ENCODE assay signal across 17 mouse cellular contexts in the genomic region with DNA sequence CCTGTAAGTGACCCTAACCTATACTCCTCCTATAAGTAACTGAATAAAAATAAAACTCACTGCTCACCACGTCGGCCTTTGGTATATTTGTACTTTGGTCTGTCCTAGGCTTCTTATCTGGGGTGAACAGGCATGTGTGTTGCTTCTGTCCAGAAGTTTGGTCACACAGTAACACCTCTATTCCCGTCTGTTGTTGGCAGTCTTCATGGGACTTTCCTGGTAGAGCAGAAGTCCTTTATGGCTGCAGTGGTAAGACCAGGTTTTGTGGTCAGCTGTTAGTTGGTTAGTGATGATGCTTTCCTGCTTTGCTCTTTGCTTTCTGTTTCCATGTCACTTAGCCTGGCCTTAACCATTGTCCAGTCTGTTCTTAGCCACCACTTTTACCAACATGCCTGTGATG. TPM values are rescaled to one million over a fixed set of nuclear protein-coding genes. Genes with fewer than 3 reads are reported as not detected.
A peak's percentile ranks its signal among the peaks of the same experiment; 100 is the strongest.
DNase-seq lines count a peak whose midpoint lies in the region; ATAC-seq and TF ChIP-seq lines count a peak whose summit lies in the region.
"Had no signal": no experiment of that assay in that cellular context is flagged by ENCODE, and none has a peak within 500 bp of the region (broad histone marks: within the 10 kb centered on the region; RNA-seq: fewer than 3 reads in every experiment).

No protein-coding gene starts in this region.

- no peaks in the 10 kb centered on the region for H3K9me3 ChIP-seq in heart, postnatal 0 days (replicated peaks; ENCODE audit: control insufficient read depth, low read length)
- no peaks in the 10 kb centered on the region for H3K9me3 ChIP-seq in liver, embryonic 14.5 days (ENCODE audit: control insufficient read depth, low read length)
- H3K9me3 ChIP-seq: forebrain, embryonic 15.5 days; kidney, embryonic 15.5 days; midbrain, embryonic 13.5 days had no signal

- no peak for TF ChIP-seq POLR2A in small intestine, adult 2 months (IDR thresholded peaks at IDR 0.05; ENCODE audit: low read depth, low read length)

- intact Hi-C loops in heart, postnatal 36 days (cut with DNase I) = no loop called here

- no peaks in the 10 kb centered on the region for H3K36me3 ChIP-seq in heart, postnatal 0 days (replicated peaks; ENCODE audit: control insufficient read depth, insufficient read depth, low read length)
- H3K36me3 ChIP-seq in liver, embryonic 14.5 days (replicated peaks; ENCODE audit: control insufficient read depth, insufficient read depth, low read depth) = no peaks in the 10 kb centered on the region
- peaks cover 6% of the 10 kb centered on the region; the same call in 1 of the 2 replicates for H3K36me3 ChIP-seq in small intestine, adult 2 months (ENCODE audit: control insufficient read depth, insufficient read depth, low read length)

- H3K4me1 ChIP-seq in heart, postnatal 0 days (ENCODE audit: control insufficient read depth, insufficient read depth) = 0 out of 2 replicates have a peak, but pooled peaks cover 4% of the 10 kb centered on the region
- H3K4me1 ChIP-seq in liver, embryonic 14.5 days (replicated peaks; ENCODE audit: control insufficient read depth in 2 of 2, insufficient read depth in 2 of 2, low read length in 1 of 2) = peaks cover 7 to 16% of the 10 kb centered on the region in 2 experiments
- peaks cover 16% of the 10 kb centered on the region; the same call in 1 of the 2 replicates for H3K4me1 ChIP-seq in small intestine, adult 2 months (ENCODE audit: control insufficient read depth, insufficient read depth, insufficient read length, low read length)

- H3K27me3 ChIP-seq in heart, postnatal 0 days (ENCODE audit: control insufficient read depth, insufficient read depth, low read length) = no peaks in the 10 kb centered on the region
- no peaks in the 10 kb centered on the region for H3K27me3 ChIP-seq in liver, embryonic 14.5 days (ENCODE audit: control insufficient read depth, insufficient read depth, low read length)
- no peaks in the 10 kb centered on the region for H3K27me3 ChIP-seq in small intestine, adult 2 months (ENCODE audit: control insufficient read depth, insufficient read depth, low read length)
- H3K27me3 ChIP-seq: forebrain, embryonic 15.5 days; kidney, embryonic 15.5 days; midbrain, embryonic 13.5 days had no signal

- 33% methylated on average over 3 of the region's 3 CpGs for WGBS in heart, postnatal 0 days
- WGBS in liver, embryonic 14.5 days (ENCODE audit: insufficient replicate concordance) = 7% methylated on average over 3 of the region's 3 CpGs
- 17% methylated on average over 3 of the region's 3 CpGs for whole genome bisulfite sequencing in small intestine, adult 2 months

- no peak overlapping the region for H3K4me2 ChIP-seq in heart, postnatal 0 days (ENCODE audit: low read depth, low read length)
- peak overlapping the region; percentile 18; the same call in 1 of the 2 replicates for H3K4me2 ChIP-seq in liver, embryonic 14.5 days (ENCODE audit: low read depth)
- H3K4me2 ChIP-seq: forebrain, embryonic 15.5 days; kidney, embryonic 15.5 days; midbrain, embryonic 13.5 days had no signal

- no peak for DNase-seq in heart, postnatal 0 days (ENCODE audit: low spot score)
- no peak for DNase-seq in heart, postnatal 36 days
- DNase-seq in liver, embryonic 14.5 days (ENCODE audit: low read depth in 3 of 3, low spot score in 3 of 3) = no peak
- DNase-seq in frontal cortex, postnatal 10 days (ENCODE audit: low spot score in 2 of 2) = no peak
- no peak for DNase-seq in kidney, postnatal 36 days
- DNase-seq: cerebellum, postnatal 10 days; layer of hippocampus, postnatal 36 days; lung, adult 18-20 months; lung, postnatal 36 days; right cerebral cortex, postnatal 4 days; thymus, postnatal 4 days had no signal

- no peak for TF ChIP-seq CTCF in heart, postnatal 0 days (IDR thresholded peaks at IDR 0.05; ENCODE audit: low read depth)
- TF ChIP-seq CTCF in liver, embryonic 14.5 days (IDR thresholded peaks at IDR 0.05; ENCODE audit: low read depth) = no peak
- no peak for TF ChIP-seq CTCF in small intestine, adult 2 months (IDR thresholded peaks at IDR 0.05; ENCODE audit: extremely low read depth, insufficient read length, insufficient replicate concordance, low read depth, low read length)

- no peak overlapping the region for H3K4me3 ChIP-seq in heart, postnatal 0 days (ENCODE audit: low read depth, low read length)
- no peak overlapping the region for H3K4me3 ChIP-seq in liver, embryonic 14.5 days (ENCODE audit: insufficient read depth in 1 of 2, low read depth in 2 of 2, low read length in 2 of 2)
- no peak overlapping the region for H3K4me3 ChIP-seq in small intestine, adult 2 months (ENCODE audit: low read depth, low read length)
- H3K4me3 ChIP-seq: forebrain, embryonic 15.5 days; kidney, embryonic 15.5 days; midbrain, embryonic 13.5 days; myocyte had no signal

- no peak overlapping the region for H3K9ac ChIP-seq in heart, postnatal 0 days (replicated peaks; ENCODE audit: low read depth, low read length)
- H3K9ac ChIP-seq in liver, embryonic 14.5 days (replicated peaks) = no peak overlapping the region
- H3K9ac ChIP-seq: forebrain, embryonic 15.5 days; kidney, embryonic 15.5 days; midbrain, embryonic 13.5 days had no signal

- no peak for TF ChIP-seq EP300 in heart, postnatal 0 days (IDR thresholded peaks at IDR 0.05; ENCODE audit: low read depth)
- TF ChIP-seq EP300 in liver, embryonic 14.5 days (IDR thresholded peaks at IDR 0.05; ENCODE audit: low read depth) = 0 out of 2 replicates have a peak, but pooled peaks have one; percentile 13

- ATAC-seq in heart, postnatal 0 days (ENCODE audit: insufficient read depth, low read depth) = no peak
- peak; percentile 65 for ATAC-seq in common myeloid progenitor, adult 5-6 weeks (replicated peaks; ENCODE audit: low read depth, poor library complexity, severe bottlenecking)
- ATAC-seq in liver, embryonic 14.5 days (ENCODE audit: insufficient read depth) = peak; percentile 59
- ATAC-seq: forebrain, embryonic 15.5 days; midbrain, embryonic 13.5 days had no signal

- peak overlapping the region; percentile 1 for H3K27ac ChIP-seq in heart, postnatal 0 days (ENCODE audit: low read depth)
- no peak overlapping the region for H3K27ac ChIP-seq in liver, embryonic 14.5 days
- H3K27ac ChIP-seq in small intestine, adult 2 months (ENCODE audit: insufficient read depth, low read depth, low read length) = peak overlapping the region; percentile 58
- H3K27ac ChIP-seq: forebrain, embryonic 15.5 days; kidney, embryonic 15.5 days; midbrain, embryonic 13.5 days had no signal

RNA-seq across cellular contexts. Expression of gene Wdr20, which starts 19.4 kb away (rescaled TPM):
- total RNA-seq in heart, postnatal 0 days (2014; rRNA removed; ENCODE audit: low replicate concordance) = 36.9 and 45.8 TPM in 2 replicates
- polyA plus RNA-seq in heart, postnatal 0 days (2015; fragmentation: Nextera tagmentation; extraction: Ambion mirVana) = 10.7 and 12.1 TPM in 2 replicates
- 10 to 100 TPM; 28.2 to 32.0 TPM for total RNA-seq in heart, postnatal 36 days (2021)
- total RNA-seq in common myeloid progenitor, adult 5-6 weeks (2017) = 29.8 and 32.0 TPM in 2 replicates
- 9.1 and 10.1 TPM in 2 replicates for polyA plus RNA-seq in liver, embryonic 14.5 days (2012; rRNA removed)
- 7.5 and 8.8 TPM in 2 replicates for polyA plus RNA-seq in liver, embryonic 14.5 days (2014; fragmentation: Nextera tagmentation; extraction: Ambion mirVana)
- polyA plus RNA-seq in small intestine, adult 2 months (2012; rRNA removed) = 6.1 and 15.5 TPM in 2 replicates

RNA-seq across cellular contexts. Expression of gene Hsp90aa1, which starts 54.6 kb away (rescaled TPM):
- total RNA-seq in heart, postnatal 0 days (2014; rRNA removed; ENCODE audit: low replicate concordance) = 181 and 434 TPM in 2 replicates
- polyA plus RNA-seq in heart, postnatal 0 days (2015; fragmentation: Nextera tagmentation; extraction: Ambion mirVana) = 255 and 258 TPM in 2 replicates
- 100 to 1,000 TPM; 136 to 209 TPM for total RNA-seq in heart, postnatal 36 days (2021)
- total RNA-seq in common myeloid progenitor, adult 5-6 weeks (2017) = 2,253 and 2,489 TPM in 2 replicates
- 103 and 161 TPM in 2 replicates for polyA plus RNA-seq in liver, embryonic 14.5 days (2012; rRNA removed)
- 653 and 697 TPM in 2 replicates for polyA plus RNA-seq in liver, embryonic 14.5 days (2014; fragmentation: Nextera tagmentation; extraction: Ambion mirVana)
- 21.0 and 23.2 TPM in 2 replicates for polyA plus RNA-seq in small intestine, adult 2 months (2012; rRNA removed)
